Mouse (Mus musculus) layer of hippocampus, adult 9-11 months (tissue): ENCODE data around the gene Atp10b.
"Not testable (repeated sequence)": the region's sequence is repeated elsewhere in the genome, so short reads cannot be mapped to it uniquely, and the experiment has no call there.

ENCODE experiments used
- DNase-seq: peaks from one replicate; pipeline ENCODE4 v3.0.0; 2022

The Atp10b gene

DNA sequence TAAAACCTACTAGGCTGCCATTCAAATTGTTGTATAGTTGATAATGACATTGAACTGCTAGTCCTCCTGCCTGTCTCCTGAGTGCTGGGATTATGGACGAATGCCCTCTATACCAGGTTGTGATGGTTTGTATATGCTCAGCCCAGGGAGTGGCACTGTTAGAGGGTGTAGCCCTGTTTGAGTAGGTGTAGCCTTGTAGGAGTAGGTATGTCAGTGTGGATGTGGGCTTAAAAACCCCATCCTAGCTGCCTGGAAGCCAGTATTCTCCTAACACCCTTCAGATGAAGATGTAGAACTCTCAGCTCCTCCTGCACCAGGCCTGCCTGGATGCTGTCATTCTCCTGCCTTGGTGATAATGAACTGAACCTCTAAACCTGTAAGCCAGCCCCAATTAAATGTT lies at the start of gene Atp10b:
TSS of gene Atp10b (plus strand) at position 301 of the 400 bp plus-strand sequence.
- no peak for DNase-seq

DNA sequence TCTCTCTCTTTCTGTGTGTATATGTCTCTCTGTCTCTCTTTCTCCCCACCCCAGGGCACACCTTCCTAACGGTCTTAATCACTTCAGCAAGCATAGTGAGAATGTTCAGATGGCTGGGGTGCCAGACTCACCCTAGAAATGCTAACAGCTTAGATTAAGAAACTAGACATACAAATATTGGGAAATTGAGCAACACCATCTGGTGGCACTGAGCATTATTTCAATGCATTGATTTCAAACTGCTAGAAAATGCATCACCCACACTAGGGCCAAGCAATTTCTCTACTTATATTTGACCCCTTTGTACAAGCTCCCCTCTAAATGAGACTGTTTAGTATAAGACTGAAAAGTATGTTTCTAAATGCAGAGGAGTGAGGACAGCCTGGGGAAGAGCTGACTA lies 48.3 kb upstream of the Atp10b start:
- no peak for DNase-seq

DNA sequence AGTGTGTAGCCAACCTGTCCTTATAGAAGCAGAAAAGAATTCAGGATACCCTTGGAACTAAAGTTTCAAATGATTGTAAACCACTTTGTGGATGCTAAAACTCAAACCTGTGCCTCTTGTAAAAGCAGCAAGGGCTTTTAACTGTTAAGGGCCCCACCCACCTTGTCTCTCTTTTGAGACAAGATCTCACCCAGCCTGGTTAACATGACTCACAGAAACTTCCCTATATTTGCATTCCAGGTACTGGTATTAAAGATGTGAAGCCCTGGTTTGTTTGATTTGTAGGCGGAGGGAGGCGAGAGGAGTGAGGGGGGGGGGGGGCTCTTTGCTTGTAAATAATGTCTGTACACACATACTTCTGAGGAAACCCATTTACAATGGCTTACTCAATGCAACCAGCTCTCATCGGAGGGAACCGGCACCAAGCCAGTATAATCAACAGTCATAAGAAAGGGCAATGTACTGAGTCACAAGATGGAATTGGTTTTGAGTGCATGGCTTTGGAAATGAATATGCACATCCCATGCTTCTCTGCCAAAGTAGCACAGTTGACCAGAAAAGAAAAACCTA lies 23.7 kb upstream of the Atp10b start:
- no peak for DNase-seq

DNA sequence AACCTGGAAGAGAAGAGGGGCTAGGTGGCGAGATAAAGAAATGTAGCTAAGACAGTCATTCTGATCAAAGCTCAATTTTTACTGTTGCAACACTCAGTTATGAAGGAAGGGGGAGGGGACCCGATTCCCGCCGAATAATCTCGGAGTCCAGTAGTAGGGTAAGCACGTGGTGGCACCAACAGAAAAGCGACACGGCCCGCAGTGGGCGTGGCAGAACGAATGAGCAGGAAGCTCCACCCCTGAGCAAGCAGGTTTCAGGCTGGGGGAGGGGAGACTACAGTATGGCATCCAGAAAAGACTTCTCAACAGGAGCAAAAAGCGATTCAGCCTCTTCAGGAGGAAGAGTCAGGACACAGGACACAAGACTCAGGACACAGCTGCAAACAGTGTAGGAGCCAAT lies 23.1 kb upstream of the Atp10b start:
- DNase-seq = not testable (repeated sequence)

DNA sequence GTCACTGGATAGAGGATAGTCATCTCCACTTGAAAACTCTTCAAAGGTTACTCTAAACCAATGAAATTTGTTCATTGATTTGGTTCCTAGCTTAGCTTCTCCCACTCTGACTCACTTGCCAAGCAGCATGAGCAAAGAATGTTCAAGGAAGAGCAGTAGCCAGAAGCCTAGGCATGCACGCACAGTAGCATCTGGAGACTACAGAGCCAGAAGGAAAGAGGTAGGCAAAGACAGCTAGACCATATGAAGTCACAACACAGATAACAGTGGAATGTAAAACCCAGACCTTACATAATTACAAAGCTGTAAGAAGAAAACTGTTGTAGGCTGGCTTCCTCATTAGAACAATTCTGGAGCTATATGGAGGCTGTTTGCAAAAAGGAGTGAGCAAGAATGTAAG lies 8.4 kb upstream of the Atp10b start:
- DNase-seq = peak; percentile 58

DNA sequence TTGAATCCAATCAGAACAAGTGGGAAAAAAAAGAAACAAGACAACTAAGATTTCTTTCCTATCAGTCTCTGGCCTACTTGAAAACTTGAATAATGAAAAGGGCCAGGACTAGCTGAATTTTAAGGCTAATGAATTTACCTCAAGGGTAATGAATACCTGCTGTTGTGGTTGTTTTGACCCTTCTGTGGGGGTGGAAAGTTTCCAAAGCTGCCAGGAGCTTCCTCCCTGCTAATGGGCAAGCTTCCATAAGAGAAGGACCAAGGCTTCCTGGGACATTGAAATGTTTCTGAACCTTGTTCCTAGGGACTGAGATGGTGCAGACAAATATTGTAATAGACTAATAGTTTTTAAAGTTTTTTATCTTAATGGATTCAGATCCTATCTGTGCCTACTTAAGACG lies 6.9 kb upstream of the Atp10b start:
- no peak for DNase-seq

DNA sequence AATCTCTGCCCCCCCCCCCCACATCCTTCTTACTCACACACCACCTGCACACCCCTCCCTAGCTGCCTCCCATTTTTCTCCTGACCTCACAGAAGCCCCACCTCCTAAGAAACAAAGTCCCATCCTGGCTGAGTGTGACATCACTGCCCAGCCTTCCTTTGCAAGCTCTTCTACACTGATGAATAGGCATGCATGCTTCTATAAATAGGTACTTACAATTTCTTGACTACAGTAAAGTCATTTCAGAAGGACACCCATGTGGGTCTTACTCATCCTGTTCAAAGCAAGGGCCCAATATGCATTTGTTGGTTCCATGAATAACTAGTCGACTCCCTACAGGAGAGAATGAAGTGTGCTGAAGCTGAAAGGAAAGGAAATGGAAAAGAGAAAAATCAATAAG lies 5.5 kb upstream of the Atp10b start:
- no peak for DNase-seq

DNA sequence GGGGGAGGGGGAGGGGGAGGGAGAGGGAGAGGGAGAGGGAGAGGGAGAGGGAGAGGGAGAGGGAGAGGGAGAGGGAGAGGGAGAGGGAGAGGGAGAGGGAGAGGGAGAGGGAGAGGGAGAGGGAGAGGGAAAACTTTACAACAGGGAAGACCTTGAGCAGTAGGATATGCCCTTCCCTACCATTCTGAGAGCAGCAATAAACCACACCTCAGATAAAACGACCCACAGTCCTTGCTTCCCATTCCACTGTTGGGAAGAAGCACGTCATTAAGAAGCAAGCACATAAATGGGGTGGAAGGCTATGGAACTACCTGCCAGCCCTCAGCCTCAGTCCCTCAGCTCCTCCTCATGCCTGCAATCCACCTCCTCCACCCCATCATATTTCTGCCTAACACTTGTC lies 4.8 kb upstream of the Atp10b start:
- not testable (repeated sequence) for DNase-seq

DNA sequence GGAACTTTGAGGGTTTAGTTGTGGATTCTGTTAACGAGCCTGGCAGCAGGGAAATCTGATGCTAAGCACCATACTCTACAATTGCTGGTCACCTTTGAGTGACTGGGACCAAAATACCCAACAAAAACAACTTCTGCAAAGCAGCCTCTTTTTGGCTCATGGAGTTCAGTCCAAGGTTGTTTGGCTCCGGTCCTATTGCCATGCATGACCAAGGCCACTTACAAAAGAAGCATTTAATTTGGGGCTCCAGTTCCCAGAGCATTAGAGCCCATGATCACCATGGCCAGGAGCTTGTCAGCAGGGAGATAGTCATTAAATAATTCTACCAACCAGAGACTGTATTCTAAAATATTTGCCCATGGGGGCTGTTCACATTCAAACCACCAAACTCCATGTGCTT lies 2.3 kb upstream of the Atp10b start:
- peak; percentile 18 for DNase-seq

DNA sequence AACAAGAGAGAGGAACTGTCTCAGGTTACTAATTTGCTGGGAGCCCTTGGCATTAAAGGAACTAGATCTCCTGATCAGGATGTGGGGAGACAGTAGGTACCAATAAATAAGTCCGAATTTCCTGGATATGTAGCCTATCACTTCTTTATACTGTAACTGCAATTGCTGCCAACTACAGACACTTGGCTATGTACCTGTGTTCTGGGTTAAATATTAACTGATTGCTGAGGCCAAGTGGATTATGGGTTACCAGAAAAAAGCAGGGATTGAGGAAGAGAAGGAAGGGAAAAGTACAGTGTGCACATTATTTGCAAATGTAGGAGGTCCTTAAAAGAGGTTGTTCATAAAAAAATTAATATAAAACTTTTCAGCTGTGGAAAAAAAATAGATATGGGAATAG lies 1.3 kb upstream of the Atp10b start:
- no peak for DNase-seq

DNA sequence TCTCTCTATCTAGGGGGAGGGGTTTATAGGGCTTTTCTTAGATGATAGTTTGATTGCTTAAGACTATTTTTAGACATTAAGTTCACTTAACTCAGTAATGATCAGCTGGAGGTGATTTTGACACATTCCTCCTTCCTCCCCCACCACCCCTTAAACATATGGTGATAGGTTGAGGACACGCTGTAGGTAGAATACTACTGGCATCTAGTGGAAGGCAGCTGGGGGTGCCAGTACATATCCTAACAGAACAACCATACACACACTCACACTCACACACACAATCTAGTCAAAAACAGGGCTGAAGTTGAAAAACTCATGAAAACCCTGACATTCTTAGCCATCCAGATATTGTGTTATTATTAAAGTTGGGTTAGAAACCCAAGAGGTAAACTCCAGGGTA lies 5.3 kb downstream of the Atp10b start:
- no peak for DNase-seq

DNA sequence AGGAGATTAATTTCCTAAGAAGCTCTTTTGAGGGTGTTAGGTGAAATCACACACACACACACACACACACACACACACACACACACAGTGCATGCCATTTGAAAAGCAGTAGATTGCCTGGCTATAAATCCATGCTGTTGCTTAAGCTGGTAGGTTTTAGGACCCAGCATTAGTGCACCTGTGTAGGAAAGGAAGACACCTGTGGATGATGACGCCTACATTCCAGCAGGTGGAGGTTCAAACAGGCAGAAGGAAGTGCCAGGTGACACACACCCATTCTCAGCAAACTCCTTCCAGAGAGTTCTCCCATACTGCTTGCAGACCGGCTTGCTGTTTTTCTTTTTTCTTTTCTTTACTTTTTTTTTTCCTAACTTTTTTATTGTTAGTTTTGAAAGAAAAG lies 5.7 kb downstream of the Atp10b start:
- DNase-seq = no peak

DNA sequence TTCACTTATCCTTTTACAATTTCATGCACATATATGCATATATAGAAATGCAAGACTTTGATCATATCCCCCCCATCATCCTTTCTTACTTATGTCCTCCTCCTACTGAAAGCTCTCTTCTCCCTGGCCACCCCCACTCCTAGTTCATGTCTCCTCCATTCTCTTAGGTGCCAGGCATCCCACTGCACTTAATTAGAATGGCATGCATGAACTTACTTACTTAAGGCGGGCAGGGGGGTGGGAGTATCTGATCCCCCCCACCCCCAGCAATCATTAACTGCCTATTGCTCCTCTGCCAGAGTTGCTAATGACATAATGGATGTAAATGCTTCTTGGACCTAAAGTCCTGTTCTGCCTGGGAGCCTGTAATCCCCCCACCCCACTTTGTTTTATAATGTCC lies 9.1 kb downstream of the Atp10b start:
- no peak for DNase-seq

DNA sequence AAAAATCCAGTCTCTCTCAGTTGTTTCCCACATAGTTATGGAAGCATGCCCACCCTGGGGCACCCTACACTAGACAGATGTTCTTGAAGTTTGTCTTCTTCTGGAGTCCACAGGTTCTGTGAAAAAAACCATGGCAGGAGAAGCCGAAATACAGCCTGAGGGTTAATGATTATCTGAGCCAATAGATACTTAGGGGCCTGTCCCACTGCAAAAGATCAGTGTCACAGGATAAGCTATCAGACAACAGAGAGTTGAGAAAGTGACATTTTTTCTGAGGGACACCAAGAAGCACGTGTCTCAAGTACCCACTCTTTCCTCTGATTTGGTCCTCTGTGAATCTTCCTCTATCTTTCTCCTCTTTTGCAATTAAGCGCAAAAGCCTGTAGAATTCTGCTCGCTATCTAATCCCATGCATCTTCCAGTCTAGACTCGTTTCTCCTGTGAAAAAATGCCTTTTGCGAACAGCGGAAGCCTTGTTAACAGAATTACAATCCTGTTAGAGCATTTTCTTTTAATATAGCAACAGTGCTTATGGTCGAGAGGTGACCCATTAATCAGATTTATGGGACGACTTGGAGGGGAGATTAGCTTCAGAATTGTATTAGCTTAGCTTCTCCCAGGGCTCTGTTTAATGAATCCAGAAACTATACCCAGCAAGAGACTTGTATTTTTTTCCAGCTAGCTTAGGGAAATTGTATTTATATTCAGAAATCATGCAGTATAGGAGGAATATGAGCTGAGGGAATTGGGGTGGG lies 10.7 kb downstream of the Atp10b start:
- DNase-seq = no peak

DNA sequence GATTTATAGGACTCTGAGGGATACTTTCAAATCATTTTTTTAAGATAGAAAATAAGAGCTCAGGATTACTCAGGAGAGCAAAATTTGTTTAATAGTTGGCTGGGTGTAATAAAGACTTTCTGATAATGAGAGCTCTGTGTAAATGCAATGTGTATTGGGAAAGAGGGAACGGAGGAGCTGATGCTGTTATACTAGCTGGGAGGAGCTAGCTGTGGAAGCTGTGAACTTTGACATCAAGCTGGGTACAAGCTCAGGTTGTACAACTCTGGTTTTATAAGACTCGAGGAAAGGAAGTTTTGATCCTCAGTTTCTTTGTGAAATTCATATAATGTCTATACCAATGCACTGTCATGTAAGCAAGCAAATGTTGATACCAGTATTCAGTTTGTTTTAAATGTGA lies 20.9 kb downstream of the Atp10b start:
- DNase-seq = no peak

DNA sequence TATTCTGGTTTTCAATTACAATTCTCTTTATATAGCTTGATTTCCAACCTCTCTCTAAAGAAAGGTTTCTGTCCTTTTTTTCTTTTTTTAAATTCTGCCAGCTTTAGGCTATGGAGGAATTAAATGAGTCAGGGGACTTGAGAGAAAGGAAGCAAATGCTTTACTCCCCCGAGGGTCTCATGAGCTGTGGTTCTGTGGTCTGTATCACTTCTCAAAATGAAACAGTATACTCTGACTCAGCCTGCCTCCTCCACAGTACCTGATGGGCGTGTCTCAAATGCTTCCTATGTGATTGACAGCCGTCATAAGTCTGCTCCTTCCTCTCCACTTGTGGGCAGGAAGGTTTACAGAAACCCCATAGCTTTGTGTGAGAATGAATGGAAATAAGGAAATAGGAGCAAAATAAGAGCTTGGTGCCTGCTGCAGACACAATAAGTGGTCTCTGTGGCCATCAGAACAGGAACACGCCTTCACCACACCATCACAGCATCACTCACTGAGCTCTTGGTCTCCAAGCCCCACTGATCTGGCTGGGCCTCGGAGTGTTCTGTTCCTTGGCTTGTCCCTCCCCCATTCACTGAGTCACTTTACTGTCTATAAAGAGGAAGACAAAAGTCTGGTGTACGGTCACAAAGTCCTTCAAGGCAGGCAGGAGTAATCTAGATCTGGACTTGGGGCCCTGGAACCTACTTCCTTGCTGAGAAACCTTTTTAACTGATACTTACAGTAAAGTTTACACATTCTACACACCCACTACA lies 24.9 kb downstream of the Atp10b start:
- DNase-seq = no peak

DNA sequence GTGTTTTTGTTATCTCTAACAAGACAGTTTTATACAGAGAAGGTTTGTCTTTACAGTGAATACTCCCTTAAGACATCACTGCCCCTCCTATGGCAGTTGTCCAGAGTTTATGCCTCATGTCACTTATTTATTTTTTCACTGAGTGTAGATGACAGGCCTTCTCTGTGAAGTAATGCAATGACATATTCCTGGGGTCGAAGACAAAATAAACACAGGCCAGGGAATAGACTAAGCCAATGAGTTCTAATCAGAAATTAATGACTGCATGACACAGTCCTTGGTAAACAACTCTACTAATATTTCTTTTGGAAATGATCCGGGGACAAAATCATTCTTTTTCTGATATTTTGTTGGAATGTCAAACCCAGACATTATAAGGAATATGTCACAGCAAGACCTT lies 32.7 kb downstream of the Atp10b start:
- no peak for DNase-seq

DNA sequence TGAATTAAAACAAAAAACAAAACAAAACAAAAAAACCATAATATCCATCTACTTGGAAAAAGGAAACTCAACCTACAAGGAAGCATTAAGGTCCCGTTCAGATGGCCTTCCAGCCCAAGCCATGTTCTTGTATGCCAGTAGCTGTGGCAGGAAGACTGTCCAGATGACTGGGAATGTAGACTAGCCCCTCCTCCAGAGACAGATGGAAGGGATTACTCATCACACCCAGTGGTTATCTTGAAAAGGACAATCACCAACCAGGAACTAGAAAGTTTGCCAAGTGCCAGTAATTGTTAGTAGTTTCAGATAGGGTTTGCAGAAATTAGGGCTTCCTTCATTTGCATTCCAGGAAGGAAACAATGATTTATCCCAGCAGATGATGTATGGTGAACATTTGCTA lies 33.1 kb downstream of the Atp10b start:
- DNase-seq = no peak

DNA sequence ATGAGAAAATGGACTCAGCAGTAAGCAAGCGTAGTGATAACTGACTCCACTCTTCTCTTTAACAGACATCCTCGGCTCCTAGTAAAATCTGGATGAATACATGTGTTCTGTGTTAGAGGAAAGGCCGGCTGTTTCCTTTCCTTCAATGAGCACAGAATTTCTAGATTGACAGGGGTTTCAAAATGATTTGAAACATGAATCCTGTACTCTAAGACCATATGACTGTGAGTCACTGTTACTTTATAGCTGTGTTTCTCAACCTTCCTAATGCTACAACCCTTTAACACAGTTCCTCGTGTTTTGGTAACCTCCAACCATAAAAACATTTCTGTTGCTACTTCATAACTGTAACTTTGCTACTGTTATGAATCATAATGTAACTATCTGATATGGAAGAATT lies 33.8 kb downstream of the Atp10b start:
- DNase-seq = no peak

DNA sequence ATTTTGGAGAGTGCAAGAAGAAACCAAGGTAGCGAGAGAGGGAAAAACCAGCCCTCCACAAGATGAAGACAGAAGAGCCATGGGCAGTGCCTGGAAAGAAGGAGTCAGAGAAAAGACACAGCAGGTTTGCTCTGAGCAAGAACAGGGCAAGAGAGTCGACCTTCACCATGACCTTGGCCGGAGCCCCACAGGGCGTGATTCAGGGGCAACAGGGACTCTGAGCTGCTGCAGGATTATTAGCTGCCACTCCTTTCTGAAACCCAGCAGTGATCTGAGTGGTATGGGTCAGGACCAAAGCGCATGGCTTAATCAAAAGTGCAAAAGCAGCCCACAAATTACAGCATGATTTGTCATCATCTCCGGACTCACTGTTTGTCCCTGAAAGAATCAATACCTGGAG lies 36.6 kb downstream of the Atp10b start:
- no peak for DNase-seq

DNA sequence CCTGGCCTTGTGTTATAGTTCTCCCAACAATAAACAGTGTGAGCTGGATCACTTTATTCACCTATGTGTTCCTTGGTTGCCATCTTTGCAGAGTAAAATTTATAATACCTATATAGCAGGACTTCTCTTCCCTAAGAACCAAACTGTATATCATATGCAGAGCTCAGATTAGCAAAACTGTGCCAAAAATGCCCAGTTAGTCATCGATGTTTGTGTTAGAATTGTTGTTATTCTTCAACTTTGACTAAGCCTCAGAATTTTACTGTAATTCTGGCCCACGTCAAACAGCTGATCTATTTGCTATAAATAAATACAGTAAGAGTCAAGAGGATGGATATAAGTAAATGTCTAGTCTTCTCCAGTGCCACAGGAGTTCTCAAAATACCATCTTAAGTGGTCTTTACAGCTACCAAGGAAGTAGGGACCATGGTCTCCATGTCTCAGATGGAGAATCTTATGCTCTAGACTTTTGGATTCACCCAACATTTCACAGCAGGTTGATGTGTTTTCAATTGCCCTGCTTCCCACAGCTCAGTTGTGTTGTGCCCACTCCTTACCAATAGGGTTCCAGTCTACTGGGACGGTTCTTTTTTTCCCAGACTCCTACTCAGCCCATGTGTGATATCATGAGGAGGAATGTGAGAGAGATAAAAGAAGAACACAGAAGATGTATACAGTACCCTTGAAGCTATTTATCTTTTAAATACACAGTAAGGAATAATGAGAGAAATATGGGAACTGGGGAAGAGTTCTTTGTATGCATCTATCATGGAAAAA lies 40.3 kb downstream of the Atp10b start:
- DNase-seq = no peak

DNA sequence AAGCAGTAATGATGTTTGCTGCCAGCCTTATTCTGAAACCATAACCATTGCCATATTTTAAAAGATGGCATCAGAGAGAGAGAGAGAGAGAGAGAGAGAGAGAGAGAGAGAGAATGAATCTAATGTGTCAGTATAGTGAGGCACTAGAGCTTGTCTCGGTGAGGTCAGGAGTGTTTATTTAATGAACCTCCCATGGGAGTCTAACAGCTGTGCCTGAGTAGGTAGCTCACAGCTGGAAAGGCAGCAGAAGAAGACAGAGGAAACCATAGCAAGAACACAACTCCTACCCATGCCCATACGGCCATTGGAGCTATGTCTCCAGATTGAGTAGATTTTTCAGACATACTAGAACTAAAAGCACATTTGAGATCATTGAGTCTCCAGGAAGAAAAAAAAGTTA lies 49.1 kb downstream of the Atp10b start:
- DNase-seq = no peak

DNA sequence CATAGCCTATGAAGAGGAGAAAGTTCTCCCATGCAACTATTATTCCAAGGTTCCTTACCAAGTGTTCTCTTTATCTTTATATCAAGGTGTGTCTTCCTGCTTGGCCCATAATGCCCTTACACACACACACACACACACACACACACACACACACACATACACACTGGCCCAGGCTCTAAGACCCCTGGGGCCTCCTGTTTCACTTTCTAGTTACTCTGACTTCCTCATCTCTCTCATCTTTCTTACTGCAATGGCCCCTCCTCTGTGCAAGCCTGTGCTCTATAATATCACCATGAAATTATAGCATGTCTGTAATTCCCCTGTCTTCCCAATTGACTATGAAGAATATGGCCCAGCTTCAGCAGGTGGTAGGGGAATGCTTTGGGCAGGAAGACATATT lies 49.7 kb downstream of the Atp10b start:
- no peak for DNase-seq

DNA sequence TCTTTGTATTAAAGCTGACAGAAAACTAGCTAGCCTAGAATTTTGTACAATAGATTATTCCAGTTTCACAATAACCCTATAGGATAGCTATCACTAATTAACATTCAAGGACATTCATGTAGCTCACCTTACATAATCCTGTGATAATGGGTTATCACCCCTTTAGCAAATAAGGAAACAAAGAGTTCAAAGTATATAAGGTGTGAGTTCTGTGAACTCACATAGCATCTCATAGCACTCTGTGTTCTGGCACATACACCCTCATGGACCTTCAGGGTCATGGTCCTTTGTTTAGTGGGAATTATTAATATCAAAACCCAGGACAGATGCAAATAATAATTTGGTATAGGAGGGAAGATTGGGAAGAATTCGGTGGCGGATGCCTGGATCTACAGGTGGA lies 50.4 kb downstream of the Atp10b start:
- DNase-seq = no peak
